Mouse (Mus musculus): ENCODE measurements around the gene Emx1. TPM values are rescaled to one million over a fixed set of nuclear protein-coding genes. Genes with fewer than 3 reads are reported as not detected.
"Not testable (repeated sequence)": the region's sequence is repeated elsewhere in the genome, so short reads cannot be mapped to it uniquely, and the experiment has no call there.

Gene Emx1
- polyA plus RNA-seq (2016; fragmentation: Nextera tagmentation; extraction: Ambion mirVana), result not detected in 2 replicates

DNA sequence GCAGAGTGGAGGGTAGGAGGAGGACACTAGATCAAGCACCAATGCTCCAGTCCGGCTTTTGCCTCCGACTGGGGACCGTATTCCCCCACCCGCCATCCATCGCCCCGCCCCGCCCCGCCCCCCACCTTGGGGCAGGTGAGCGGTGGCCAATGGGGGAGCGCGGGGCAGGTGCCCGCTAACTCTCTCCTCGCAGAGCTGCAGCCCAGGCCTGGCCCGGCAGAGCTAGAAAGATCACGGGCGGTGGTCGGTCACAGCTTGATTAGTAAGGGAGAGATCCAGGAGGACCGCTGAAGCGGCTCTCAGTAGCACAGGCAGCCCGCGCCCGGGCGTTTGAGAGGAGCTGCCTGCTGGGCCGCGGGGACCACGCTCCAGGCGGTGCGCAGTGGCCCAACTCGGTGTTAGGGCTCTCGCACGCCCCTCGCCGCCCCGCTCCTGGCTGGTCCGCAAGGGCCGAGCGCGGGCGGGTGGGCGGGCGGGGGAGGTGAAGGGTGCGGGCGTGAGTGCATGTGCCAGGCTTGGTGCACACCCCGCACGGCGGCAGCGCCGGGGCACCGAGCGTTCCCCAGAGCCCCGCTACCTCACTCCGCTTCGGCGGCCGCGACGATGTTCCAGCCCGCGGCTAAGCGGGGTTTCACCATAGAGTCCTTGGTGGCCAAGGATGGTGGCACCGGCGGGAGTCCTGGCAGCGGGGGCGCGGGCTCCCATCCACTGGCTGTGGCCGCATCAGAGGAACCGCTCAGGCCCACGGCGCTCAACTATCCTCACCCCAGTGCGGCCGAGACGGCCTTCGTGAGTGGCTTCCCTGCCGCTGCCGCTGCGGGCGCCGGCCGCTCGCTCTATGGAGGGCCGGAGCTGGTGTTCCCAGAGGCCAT is at the start of gene Emx1:
Emx1 (plus strand) TSS at position 99 of the 872 bp plus-strand sequence.
- H3K4me2 ChIP-seq, result peak within 1 kb of the TSS; percentile 57
- WGBS (ENCODE audit: insufficient replicate concordance), result under 1% methylated on average over 59 of the region's 81 CpGs
- peak within 1 kb of the TSS; percentile 33 for H3K4me3 ChIP-seq
- no peak within 1 kb of the TSS for H3K9ac ChIP-seq
- H3K4me1 ChIP-seq, result no peaks in the 10 kb centered on the region; the same call in 1 of the 2 replicates
- no peak within 1 kb of the TSS for H3K27ac ChIP-seq
- H3K36me3 ChIP-seq, result no peaks in the 10 kb centered on the region
- peaks cover 93% of the 10 kb centered on the region for H3K27me3 ChIP-seq (replicated peaks)
- ATAC-seq, result peak; percentile 37; the same call in 1 of the 2 replicates
- H3K9me3 ChIP-seq (replicated peaks), result no peaks in the 10 kb centered on the region

DNA sequence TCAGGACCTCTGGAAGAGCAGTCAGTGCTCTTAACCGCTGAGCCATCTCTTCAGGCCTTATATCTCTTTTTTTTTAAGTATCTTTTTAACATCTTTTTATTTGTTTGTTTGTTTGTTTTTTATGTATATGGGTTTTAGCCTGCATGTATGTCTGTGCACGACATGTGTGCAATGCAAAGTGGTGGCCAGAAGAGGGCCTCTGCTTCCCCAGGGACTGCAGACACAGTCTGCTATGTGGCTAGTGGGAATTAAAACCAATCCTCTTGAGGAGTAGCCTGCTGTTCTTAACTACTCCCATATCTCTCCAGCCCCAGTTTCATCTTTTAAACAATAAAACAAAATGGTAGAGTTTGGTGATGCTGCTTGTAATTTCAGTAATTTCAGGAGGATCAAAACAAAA is 47.7 kb upstream of the Emx1 start:
- Histone ChIP-seq H3K9me3 (replicated peaks) (no peaks in the 10 kb centered on the region), H3K4me2 (no peak overlapping the region), H3K27me3 (replicated peaks) (no peaks in the 10 kb centered on the region), H3K4me1 (peaks cover 5% of the 10 kb centered on the region), H3K9ac (no peak overlapping the region), H3K4me3 (no peak overlapping the region), H3K27ac (no peak overlapping the region), H3K36me3 (peaks cover 7% of the 10 kb centered on the region)
- no peak for ATAC-seq
- 81% methylated on average over 2 of the region's 2 CpGs for WGBS (ENCODE audit: insufficient replicate concordance)

- WGBS (ENCODE audit: insufficient replicate concordance), result 2% methylated on average over 7 of the region's 7 CpGs
Measured at GRCm38 (mm10) chr6:85141013-85141412, 46.2 kb upstream of the Emx1 start.

DNA sequence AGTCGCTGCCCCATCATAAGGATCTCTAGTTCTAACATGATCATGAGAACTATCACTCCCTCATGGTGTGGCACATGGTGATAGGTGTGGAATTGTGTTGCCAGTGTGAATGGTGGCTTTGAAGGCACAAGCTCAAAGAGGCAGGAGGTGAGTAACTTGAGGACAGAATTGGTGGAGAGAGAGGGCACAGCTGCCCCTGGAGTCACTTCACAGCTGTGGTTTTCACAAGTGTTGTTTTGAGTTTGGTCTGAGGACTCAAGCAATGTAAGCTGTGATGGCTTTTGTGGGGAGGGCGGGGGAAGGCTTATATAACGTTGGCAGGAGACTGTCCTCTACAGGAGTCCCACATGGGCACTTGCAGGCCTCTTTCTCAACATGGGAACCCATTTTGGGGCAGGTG is 42.8 kb upstream of the Emx1 start:
- H3K4me3 ChIP-seq, result no peak overlapping the region
- H3K9ac ChIP-seq, result no peak overlapping the region
- H3K36me3 ChIP-seq, result no peaks in the 10 kb centered on the region
- H3K27me3 ChIP-seq (replicated peaks), result peaks cover 19% of the 10 kb centered on the region
- no peaks in the 10 kb centered on the region for H3K4me1 ChIP-seq
- H3K4me2 ChIP-seq, result no peak overlapping the region
- H3K9me3 ChIP-seq (replicated peaks), result no peaks in the 10 kb centered on the region
- WGBS (ENCODE audit: insufficient replicate concordance), result 46% methylated on average over 3 of the region's 3 CpGs
- no peak for ATAC-seq
- no peak overlapping the region for H3K27ac ChIP-seq

More at GRCm38 (mm10) chr6:85141013-85141412, 46.2 kb upstream of the Emx1 start:
- not testable (repeated sequence) for H3K9ac ChIP-seq; H3K4me1 ChIP-seq; H3K4me2 ChIP-seq; H3K27ac ChIP-seq; H3K36me3 ChIP-seq; H3K4me3 ChIP-seq; H3K9me3 ChIP-seq (replicated peaks); H3K27me3 ChIP-seq (replicated peaks); ATAC-seq

- no peak overlapping the region for H3K4me3 ChIP-seq
- H3K4me1 ChIP-seq, result no peaks in the 10 kb centered on the region
- 43% methylated on average over 3 of the region's 3 CpGs for WGBS (ENCODE audit: insufficient replicate concordance)
- no peaks in the 10 kb centered on the region for H3K36me3 ChIP-seq
- no peak for ATAC-seq
- H3K27me3 ChIP-seq (replicated peaks), result peaks cover 19% of the 10 kb centered on the region
- H3K27ac ChIP-seq, result no peak overlapping the region
- H3K9me3 ChIP-seq (replicated peaks), result no peaks in the 10 kb centered on the region
- H3K9ac ChIP-seq, result no peak overlapping the region
- no peak overlapping the region for H3K4me2 ChIP-seq
Measured at GRCm38 (mm10) chr6:85147636-85148035, 39.6 kb upstream of the Emx1 start.

- Histone ChIP-seq H3K9ac (no peak overlapping the region), H3K4me1 (peaks cover 7% of the 10 kb centered on the region; the same call in 1 of the 2 replicates), H3K9me3 (replicated peaks) (no peaks in the 10 kb centered on the region), H3K4me3 (no peak overlapping the region), H3K36me3 (no peaks in the 10 kb centered on the region), H3K4me2 (no peak overlapping the region), H3K27ac (no peak overlapping the region), H3K27me3 (replicated peaks) (peaks cover 26% of the 10 kb centered on the region)
- WGBS (ENCODE audit: insufficient replicate concordance), result 45% methylated on average over 3 of the region's 3 CpGs
- no peak for ATAC-seq
Measured at GRCm38 (mm10) chr6:85150386-85150785, 36.9 kb upstream of the Emx1 start.

DNA sequence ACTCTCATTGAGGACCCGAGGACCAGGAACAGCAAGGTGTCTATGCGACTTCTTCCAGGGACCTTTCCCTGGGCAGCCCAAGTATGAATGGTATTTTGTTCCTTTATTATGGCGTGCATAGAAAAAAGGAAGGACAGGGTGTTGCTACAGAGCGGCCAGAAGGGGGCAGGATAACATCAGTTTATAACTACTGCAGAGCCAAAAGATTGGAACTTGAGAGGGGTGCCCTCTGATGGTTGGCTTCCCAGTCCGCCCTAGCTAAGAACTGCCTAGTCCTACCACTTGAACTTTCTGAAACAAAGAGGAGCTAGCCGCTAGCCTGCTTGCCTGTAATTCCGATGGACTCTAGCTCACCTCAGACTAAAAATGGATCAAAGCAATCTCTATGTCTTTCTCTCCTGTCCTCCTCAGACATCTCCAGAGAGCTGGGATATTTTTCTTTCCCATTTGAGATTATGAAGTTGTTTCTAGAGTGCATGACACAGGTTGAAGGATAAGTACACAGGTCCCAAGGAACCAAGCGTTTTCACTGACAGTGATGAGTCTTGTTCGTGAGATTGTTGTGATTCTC is 33.2 kb upstream of the Emx1 start:
- Histone ChIP-seq H3K4me2 (no peak overlapping the region), H3K9me3 (replicated peaks) (no peaks in the 10 kb centered on the region), H3K4me3 (no peak overlapping the region), H3K4me1 (peaks cover 13% of the 10 kb centered on the region; the same call in 1 of the 2 replicates), H3K36me3 (no peaks in the 10 kb centered on the region), H3K27me3 (replicated peaks) (peaks cover 16% of the 10 kb centered on the region), H3K27ac (no peak overlapping the region), H3K9ac (no peak overlapping the region)
- ATAC-seq, result 0 out of 2 replicates have a peak, but pooled peaks have one; percentile 32
- 12% methylated on average over 9 of the region's 9 CpGs for WGBS (ENCODE audit: insufficient replicate concordance)

DNA sequence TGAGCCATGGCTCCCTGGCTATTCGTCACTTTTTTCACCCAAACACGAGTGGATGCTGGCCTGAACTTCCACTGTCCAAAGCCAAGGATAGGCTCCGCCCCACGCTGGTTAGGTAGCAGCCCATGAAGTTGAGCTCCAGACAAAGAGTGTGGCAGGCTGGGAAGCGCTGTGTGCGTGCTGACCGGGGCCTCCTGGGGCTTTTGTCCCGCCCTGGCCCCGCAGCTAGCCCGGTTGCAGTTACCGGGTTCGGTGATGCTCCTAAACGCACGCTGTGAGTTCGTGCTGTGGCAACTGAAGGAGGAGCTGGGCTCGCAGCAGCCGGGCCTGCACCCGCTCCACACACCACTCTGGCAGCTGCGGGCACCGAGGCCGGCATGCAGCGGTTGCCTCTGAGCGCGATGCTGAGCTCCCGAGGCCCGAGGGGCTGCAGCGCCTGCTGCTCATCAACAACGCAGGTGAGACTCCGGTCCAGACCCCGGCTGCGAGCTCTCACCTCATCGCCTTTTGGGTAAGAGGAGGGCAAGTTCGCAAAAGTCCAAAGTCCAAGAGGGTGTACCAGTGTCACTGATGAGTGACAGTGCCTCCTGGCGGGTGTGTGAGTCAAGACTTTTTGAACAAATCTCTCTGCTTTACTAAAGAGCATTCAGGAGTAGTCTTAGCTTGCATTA is 32.2 kb upstream of the Emx1 start:
- H3K27ac ChIP-seq, result no peak overlapping the region
- 4% methylated on average over 34 of the region's 34 CpGs for WGBS (ENCODE audit: insufficient replicate concordance)
- no peaks in the 10 kb centered on the region for H3K36me3 ChIP-seq
- peak overlapping the region; percentile 67 for H3K4me2 ChIP-seq
- peak; percentile 23; the same call in 1 of the 2 replicates for ATAC-seq
- peaks cover 13% of the 10 kb centered on the region; the same call in 1 of the 2 replicates for H3K4me1 ChIP-seq
- no peaks in the 10 kb centered on the region for H3K9me3 ChIP-seq (replicated peaks)
- H3K4me3 ChIP-seq, result peak overlapping the region; percentile 40
- peaks cover 16% of the 10 kb centered on the region for H3K27me3 ChIP-seq (replicated peaks)
- H3K9ac ChIP-seq, result no peak overlapping the region

- Histone ChIP-seq H3K4me1 (peaks cover 13% of the 10 kb centered on the region; the same call in 1 of the 2 replicates), H3K27me3 (replicated peaks) (peaks cover 16% of the 10 kb centered on the region)
- WGBS (ENCODE audit: insufficient replicate concordance), result 65% methylated on average over 2 of the region's 2 CpGs
- H3K36me3 ChIP-seq; H3K9me3 ChIP-seq (replicated peaks); H3K27ac ChIP-seq; H3K4me3 ChIP-seq; H3K9ac ChIP-seq; H3K4me2 ChIP-seq; ATAC-seq: not testable (repeated sequence)
Measured at GRCm38 (mm10) chr6:85156551-85156950, 30.7 kb upstream of the Emx1 start.

DNA sequence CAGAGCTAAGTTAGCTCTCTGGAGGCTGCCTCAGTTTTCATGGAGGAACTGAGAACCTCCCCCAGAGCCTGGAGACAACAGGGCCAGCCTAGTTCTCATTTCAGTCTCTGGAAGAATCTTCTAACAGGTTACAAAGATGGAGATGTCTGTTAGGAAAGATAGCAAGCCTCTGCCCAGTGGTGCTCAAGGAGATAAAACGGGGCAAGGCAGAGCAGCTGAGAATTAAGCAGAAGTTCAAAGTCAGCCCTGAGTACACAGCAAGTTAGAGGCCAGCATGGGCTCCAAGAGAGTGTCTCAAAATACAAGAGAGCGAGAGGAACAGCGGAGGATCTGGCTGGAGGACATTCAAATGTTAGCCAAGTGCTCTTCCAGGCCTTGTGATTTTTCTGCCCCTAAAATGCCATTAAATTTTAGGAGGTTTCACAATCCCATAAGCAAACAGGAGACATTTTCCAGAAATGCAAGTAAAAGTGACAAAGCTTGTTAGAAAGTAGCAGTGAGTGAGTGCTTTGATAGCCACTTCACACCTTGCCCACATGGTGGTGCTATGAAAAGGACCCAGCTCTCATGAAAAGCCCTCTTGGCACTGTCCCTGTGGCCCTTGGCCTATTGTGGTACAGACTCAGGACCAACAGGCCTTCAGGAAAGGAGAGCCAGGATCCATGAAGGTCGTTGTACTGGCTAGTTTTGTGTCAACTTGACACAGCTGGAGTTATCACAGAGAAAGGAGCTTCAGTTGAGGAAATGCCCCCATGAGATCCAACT is 29.0 kb upstream of the Emx1 start:
- peak; percentile 50; the same call in 1 of the 2 replicates for ATAC-seq
- H3K36me3 ChIP-seq, result not testable (repeated sequence)
- WGBS (ENCODE audit: insufficient replicate concordance), result 61% methylated on average over 4 of the region's 4 CpGs

DNA sequence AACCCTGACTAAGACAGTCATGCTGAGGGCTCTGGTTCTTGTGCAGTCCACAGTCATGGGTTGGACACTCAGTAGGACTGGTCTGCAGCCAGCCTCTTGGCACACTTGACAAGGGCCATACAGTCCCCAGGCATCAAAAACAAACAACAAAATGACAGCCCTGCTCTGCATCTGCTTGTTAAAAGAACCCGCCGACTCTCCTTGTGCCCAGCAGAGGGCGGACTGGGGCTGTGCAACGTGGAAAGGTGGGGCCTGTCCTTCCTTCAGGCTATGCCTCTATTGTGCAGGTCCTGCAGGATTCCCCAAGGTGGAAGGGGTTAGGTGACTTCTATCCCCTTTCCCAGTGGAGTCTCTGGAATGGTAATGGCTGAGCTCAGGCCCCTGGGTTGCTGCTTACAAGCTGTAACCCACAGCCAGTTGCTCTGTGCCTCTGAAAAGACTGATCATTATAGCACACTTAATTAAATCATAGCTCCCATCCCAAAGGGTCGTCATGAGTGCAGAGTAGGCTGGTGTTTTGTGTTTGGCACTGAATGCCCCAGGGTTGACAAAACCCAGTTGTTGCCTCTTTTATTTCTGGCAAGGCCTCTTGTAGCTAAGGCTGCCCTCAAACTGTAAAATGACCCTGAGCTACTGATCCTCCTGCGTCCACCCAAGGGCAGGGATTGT is 28.0 kb upstream of the Emx1 start:
- H3K9me3 ChIP-seq (replicated peaks); H3K4me3 ChIP-seq; H3K9ac ChIP-seq; H3K4me2 ChIP-seq; H3K36me3 ChIP-seq; H3K27ac ChIP-seq: not testable (repeated sequence)
- H3K27me3 ChIP-seq (replicated peaks), result peaks cover 16% of the 10 kb centered on the region
- WGBS (ENCODE audit: insufficient replicate concordance), result 18% methylated on average over 6 of the region's 6 CpGs
- ATAC-seq, result peak; percentile 34; the same call in 1 of the 2 replicates
- peaks cover 13% of the 10 kb centered on the region; the same call in 1 of the 2 replicates for H3K4me1 ChIP-seq

More for the DNA sequence above, 29.0 kb upstream of the Emx1 start:
- not testable (repeated sequence) for H3K4me3 ChIP-seq; H3K4me2 ChIP-seq; H3K9ac ChIP-seq; H3K27ac ChIP-seq; H3K9me3 ChIP-seq (replicated peaks)
- H3K27me3 ChIP-seq (replicated peaks), result peaks cover 16% of the 10 kb centered on the region
- peaks cover 13% of the 10 kb centered on the region; the same call in 1 of the 2 replicates for H3K4me1 ChIP-seq
